Mouse (Mus musculus) mesoderm, embryonic 11.5 days (tissue): Measurements from ENCODE around the gene Plvap.

ENCODE experiments used
- DNase-seq: peaks from one replicate; pipeline ENCODE4 v3.0.0-alpha.2; 2012; ENCODE audit warnings: low read depth, low spot score

Plvap gene

DNA sequence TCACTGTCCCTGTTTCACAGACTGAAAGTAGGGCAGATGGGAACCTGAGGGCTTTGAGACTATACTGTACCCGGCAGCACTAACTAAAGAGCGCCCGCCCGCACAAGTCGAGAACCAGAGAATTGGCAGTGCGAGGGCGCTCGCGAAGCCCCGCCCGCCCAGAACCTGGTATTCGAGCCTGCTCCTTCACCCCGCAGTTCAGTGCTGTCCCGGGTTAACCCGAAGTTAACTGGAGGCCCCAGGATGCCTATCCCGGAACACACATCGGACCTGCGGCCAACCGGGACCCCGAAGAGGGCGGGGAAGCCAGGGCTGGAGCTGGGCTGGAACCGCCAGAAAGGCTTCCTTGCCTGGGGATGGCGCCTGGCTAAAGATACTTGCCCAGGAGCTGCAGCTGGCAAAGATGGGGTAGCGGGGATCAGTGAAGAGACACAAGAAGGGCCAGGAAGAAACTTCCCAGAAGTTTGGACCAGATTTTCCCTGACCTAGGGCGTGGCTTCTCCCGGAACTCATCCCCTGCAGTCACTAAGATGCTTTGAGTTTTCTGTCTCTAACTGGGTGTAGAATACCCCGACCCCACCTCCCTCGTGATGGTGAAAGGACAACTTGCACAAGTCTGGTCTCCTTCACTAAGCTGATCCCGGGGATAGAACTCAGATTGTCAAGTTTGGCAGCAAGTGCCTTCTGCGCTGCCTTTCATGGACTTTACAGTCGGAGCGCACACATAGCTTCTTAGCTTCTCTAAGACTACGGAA is 23.7 kb downstream of the Plvap start, which contains the start of gene Gtpbp3:
Gene Gtpbp3 (plus strand): TSS at position 413 of the 755 bp plus-strand sequence.
- peak; percentile 60 for DNase-seq

DNA sequence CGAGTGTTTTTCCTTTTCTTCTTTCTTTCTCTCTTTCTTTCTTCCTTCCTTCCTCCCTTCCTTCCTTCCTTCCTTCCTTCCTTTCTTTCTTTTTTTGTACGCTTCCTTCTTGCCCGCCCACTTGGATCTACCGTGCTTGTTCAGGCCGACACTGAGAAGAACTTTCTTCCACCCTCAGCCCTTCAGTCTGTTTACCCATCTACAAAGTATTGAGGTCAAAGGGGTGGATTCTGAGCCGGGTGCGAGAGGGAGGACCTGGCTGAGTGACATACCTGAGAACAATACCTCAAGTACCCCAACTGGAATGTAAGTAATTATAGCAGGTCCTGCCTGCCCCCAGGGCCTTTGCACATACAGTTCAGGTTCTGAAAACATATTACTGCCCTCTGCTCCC is 25.4 kb downstream of the Plvap start:
- DNase-seq, result no peak

DNA sequence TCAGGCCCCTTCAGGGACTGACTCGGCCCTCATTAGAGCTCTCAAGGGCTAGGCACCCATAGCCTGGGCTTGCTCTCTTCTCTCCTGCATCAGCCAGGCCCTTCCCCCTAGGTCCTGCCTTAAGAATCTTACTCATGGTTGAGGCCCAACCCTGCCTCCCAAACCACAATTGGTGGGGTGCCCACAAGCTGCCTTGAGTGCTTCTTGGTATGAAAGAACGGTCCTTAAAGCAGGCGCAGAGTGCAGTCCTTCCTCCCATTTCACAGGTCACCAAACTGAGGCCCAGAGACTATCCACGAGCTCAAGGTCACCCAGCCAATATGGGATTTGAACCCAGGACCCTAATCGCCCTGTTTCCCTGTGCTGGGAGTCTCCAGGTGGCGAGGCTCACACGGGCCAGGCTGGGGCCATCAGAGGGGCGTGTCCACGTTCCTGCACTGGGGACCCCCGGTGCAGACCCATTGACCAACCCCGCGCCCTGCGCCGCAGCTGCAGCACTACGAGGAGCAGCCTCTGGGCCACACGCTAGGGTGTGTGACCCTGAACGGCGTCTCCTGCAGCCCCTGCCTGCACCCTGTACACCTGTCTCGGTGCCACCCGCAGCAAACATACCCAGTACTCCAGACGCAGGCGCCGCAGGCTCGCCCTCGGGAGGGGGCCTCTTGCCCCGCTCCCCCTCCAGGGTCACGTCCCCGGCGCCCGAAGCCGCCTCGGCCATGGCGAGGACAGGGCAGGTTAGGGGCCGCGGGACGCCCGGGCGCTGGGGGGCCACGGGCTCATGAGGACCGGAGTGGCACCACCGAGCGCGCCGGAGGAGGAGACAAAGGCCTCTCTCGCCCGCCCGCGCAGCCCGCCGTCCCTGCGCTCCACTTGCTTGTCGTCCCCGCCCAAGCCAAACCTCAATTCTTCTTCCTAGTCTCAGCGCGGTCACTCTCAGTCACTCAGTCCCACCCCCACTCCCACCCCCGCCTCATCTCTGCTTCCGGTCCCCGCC is 26.1 kb downstream of the Plvap start, which contains the start of gene Ano8:
Gene Ano8 (minus strand): TSS at position 822 of the 994 bp plus-strand sequence.
- peak; percentile 84 for DNase-seq

DNA sequence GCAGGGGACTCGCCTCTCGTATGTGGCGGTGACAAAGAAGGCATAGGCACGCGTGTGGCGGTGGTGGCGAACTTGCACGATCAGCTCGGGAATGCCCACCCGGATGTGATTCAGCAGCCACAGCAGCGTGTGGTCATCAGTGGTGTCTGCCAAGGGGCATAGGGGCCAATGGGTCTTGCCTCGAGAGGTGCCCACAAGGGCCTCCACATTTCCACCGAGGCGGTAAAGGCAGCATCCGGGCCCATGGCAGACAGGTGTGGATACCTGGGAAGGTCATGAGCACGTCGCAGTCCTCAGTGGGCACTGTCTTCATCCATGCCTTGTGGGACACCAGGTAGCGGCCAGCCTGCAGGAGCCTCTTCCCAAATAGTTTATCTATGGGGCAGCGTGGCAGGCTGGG is 26.8 kb downstream of the Plvap start:
- DNase-seq, result no peak

GRCm38 (mm10) chr8:71483932-71484331 is 27.6 kb downstream of the Plvap start:
- peak; percentile 77 for DNase-seq

- DNase-seq, result no peak
Measured at GRCm38 (mm10) chr8:71478943-71479342, 32.6 kb downstream of the Plvap start.

DNA sequence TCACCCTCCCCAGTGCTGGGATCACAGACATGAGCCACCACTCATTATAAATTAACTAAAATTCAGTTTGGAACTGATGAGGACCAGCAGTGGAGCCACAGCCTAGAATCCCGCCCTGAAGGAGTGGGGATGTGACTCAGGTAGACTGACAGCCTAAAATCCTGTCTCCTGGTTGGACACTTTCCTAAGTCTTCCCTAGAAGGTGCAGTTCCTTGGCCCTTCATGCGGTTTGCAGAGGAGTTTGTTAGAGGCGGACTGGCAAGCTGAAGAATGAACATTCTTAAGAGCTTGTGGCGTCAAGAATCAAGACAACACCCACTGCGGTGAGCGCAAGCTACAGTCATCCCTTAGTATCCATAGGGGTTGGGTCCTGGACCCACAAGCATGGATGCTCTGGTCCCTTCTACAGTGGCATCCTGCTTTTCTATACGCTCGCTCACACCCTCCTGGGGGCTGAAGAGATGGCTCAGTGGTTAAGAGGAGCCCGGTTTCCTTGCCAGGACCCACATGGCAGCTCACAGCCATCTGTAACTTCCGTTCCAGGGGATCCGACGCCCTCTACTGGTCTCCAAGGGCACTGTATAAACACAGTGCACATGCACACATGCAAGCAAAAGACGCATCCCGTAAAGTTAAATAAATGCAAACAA is 34.2 kb downstream of the Plvap start:
- peak; percentile 65 for DNase-seq

- DNase-seq, result peak; percentile 76
Measured at GRCm38 (mm10) chr8:71476099-71476940, 35.2 kb downstream of the Plvap start.

GRCm38 (mm10) chr8:71475702-71476075 is 35.9 kb downstream of the Plvap start:
- no peak for DNase-seq

- DNase-seq, result no peak
Measured at GRCm38 (mm10) chr8:71474785-71475701, 36.5 kb downstream of the Plvap start.

GRCm38 (mm10) chr8:71474344-71474743 is 37.2 kb downstream of the Plvap start:
- DNase-seq, result no peak

- no peak for DNase-seq
Measured at GRCm38 (mm10) chr8:71472601-71473386, 38.8 kb downstream of the Plvap start.

GRCm38 (mm10) chr8:71471861-71472260 is 39.7 kb downstream of the Plvap start:
- no peak for DNase-seq

- no peak for DNase-seq
Measured at GRCm38 (mm10) chr8:71470913-71471255, 40.7 kb downstream of the Plvap start.

DNA sequence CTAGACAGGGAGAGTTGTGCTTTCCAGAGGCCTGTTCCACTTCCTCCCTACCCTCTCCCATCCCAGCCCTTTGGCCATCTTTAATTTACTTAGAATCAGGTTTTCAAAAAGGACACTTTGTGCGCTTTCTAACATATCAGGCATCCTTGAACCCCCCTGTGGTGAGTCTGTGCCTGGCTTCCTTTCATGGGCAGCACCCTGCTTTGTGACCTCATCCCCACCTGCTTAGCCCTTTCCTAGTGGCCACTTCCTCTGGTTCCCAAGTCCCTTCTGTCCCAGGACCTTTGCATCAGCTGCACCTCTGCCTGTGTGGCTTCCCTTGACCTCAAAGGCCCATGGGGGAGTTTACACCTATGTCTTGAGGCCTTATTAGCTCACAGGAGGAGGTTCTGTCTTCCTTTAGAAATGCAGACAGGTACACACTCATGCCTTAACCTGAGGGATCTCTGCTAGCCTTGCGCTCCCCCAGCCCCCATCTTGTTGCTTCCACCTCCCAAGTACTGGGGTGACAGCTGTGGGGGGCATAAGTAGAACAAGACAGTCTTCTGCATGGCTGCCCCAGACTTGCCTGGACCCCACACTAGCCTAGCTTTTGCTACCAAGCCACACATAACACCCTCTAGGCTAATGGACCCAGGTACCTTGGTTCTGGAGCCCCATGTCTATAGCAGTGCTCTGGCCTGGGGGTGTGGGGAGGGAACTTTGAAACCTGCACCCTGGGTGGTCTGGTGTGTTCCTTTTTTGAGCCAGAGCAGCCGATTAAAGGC is 41.2 kb downstream of the Plvap start:
- DNase-seq, result no peak

DNA sequence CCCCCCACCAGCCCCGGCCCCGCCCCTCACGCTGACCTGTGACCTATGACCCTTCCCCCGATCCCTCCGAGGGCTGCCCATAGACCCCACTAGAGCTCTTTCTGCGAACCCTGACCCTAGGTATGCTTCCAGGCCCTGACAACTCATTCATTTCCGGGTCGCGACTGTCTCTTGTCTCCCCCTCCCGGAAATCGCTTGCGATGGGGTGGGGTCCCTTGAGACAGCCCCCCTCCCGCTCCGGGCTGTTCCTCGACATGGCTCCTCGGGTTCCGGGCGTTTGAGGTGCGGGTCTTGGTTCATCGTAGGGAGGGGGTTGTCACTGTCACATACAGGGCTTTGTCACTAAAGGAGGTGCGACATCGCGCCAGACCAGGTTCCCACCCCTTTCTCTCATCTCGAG is 42.1 kb downstream of the Plvap start:
- peak; percentile 59 for DNase-seq

- peak; percentile 99 for DNase-seq
Measured at GRCm38 (mm10) chr8:71468916-71469315, 42.6 kb downstream of the Plvap start, which contains the start of gene Dda1. Gene Dda1 (plus strand): TSS chr8:71469199.

DNA sequence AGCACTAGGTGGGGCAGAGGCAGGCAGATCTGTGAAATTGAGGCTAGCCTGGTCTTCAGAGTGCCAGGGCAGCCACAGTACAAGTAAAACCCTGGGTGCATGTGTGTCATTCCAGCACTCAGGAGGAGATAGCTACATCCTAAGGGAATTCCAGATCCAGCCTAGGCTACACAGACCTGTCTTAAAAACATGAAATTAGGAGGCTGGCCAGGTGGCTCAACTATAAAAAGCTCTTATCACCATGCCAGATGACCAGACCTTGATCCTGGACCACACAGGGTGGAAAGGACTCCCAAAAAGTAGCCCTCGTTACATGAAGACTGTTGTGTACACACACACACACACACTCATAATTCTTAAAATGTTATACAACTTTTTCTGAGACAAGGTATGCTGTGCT is 43.6 kb downstream of the Plvap start:
- DNase-seq, result no peak
